Mouse (Mus musculus): ENCODE data around the gene Gdap2. TPM values are rescaled to one million over a fixed set of nuclear protein-coding genes. Genes with fewer than 3 reads are reported as not detected.

The Gdap2 gene
- polyA plus RNA-seq (2012; rRNA removed) = 6.2 and 6.3 TPM in 2 replicates

GRCm38 (mm10) chr3:100162315-100163105 lies at the start of gene Gdap2, which contains the start of gene Wdr3:
Gene Gdap2, plus strand, starts transcription at chr3:100162381.
Gene Wdr3, minus strand, starts transcription at chr3:100162407.

Other genes with a start within 250 kb of the Gdap2 start
- gene Wdr3, start within 50 bp of the Gdap2 start, polyA plus RNA-seq (2012; rRNA removed) = 8.3 and 10.1 TPM in 2 replicates

Data from ovary, adult 2 months (tissue).